21 mouse cellular contexts compared by ENCODE assay signal in the genomic region with DNA sequence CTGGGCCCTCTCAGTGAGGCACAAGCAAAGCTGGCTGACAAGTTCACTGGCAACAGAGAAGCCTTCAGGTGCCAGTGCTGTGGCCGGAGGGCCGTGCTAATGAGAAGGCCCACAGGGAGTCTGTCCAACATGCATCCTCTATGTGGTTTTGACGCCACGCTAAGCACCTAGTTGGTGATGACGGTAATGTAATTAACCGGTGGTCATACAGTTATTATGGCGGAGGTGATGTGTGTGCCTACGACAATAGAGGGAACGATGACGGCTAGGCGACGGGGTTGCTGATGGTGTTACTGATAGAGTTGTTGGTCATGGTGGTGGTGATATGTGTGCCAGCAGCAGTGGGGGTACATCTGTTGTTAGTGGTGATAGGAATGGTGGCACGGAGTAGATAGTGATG.
"Had no signal": no experiment of that assay in that cellular context is flagged by ENCODE, and none has a peak within 500 bp of the region (broad histone marks: within the 10 kb centered on the region; RNA-seq: fewer than 3 reads in every experiment).

No protein-coding gene starts in this region.

- H3K27me3 ChIP-seq: kidney, embryonic 15.5 days; liver, embryonic 15.5 days; lung, embryonic 15.5 days; midbrain, embryonic 15.5 days had no signal

- H3K4me3 ChIP-seq: kidney, embryonic 15.5 days; left cerebral cortex, adult 2 months; limb, embryonic 13.5 days; liver, embryonic 12.5 days; liver, embryonic 15.5 days; lung, embryonic 15.5 days; midbrain, embryonic 15.5 days; neural tube, embryonic 13.5 days had no signal

- DNase-seq: kidney, adult 8-10 months; kidney, postnatal 10 days; kidney, postnatal 36 days; layer of hippocampus, postnatal 36 days; liver; lung, adult 18-20 months; lung, postnatal 10 days; lung, postnatal 36 days; thymus, adult 2 months; thymus, postnatal 14 days; thymus, postnatal 4 days had no signal

- H3K9ac ChIP-seq: kidney, embryonic 15.5 days; limb, embryonic 13.5 days; liver, embryonic 12.5 days; liver, embryonic 15.5 days; lung, embryonic 15.5 days; midbrain, embryonic 15.5 days had no signal

- H3K27ac ChIP-seq: kidney, embryonic 15.5 days; left cerebral cortex, adult 2 months; limb, embryonic 13.5 days; liver, embryonic 12.5 days; liver, embryonic 15.5 days; lung, embryonic 15.5 days; midbrain, embryonic 15.5 days had no signal

- ATAC-seq: liver, embryonic 12.5 days; midbrain, embryonic 15.5 days had no signal

- H3K9me3 ChIP-seq: kidney, embryonic 15.5 days; limb, embryonic 13.5 days; liver, embryonic 12.5 days; liver, embryonic 15.5 days; lung, embryonic 15.5 days; megakaryocyte, embryonic 14.5 days; midbrain, embryonic 15.5 days; neural tube, embryonic 13.5 days had no signal

- H3K36me3 ChIP-seq: limb, embryonic 13.5 days; liver, embryonic 12.5 days; liver, embryonic 15.5 days; lung, embryonic 15.5 days; midbrain, embryonic 15.5 days had no signal

- H3K4me2 ChIP-seq: kidney, embryonic 15.5 days; limb, embryonic 13.5 days; liver, embryonic 12.5 days; liver, embryonic 15.5 days; lung, embryonic 15.5 days; midbrain, embryonic 11.5 days; midbrain, embryonic 15.5 days; neural tube, embryonic 13.5 days had no signal
